Mouse (Mus musculus) limb, embryonic 13.5 days (tissue): Measurements from ENCODE around the gene Cux2. TPM values are rescaled to one million over a fixed set of nuclear protein-coding genes. Genes with fewer than 3 reads are reported as not detected.

Source experiments
- ATAC-seq: fragments of 200-750 bp; cut with Nextera tagmentation; 2 replicates; pipeline ENCODE4 v1.8.0; 2017; ENCODE audit warnings: low read depth, moderate number of reproducible peaks, moderate TSS enrichment; ENCODE audit not compliant: low FRiP score
- H3K27ac ChIP-seq: fragments of 300-500 bp; sonication (generic); 2 replicates; pipeline ENCODE4 v1.5.1; 2015; ENCODE audit warnings: inconsistent platforms, mild to moderate bottlenecking, moderate library complexity
- H3K27me3 ChIP-seq: fragments of 300-500 bp; sonication (generic); 2 replicates; pipeline ENCODE4 v1.6.1; 2015; ENCODE audit warnings: mild to moderate bottlenecking, inconsistent platforms
- H3K36me3 ChIP-seq: fragments of 300-500 bp; sonication (generic); 2 replicates; pipeline ENCODE4 v1.6.1; 2015; ENCODE audit warnings: inconsistent platforms, mild to moderate bottlenecking, moderate library complexity
- H3K4me1 ChIP-seq: fragments of 300-500 bp; sonication (generic); 2 replicates; pipeline ENCODE4 v1.6.1; 2015; ENCODE audit warnings: inconsistent platforms
- H3K4me2 ChIP-seq: fragments of 300-500 bp; sonication (generic); replicated peaks from 2 replicates; pipeline ENCODE4 v1.6.1; 2015; ENCODE audit warnings: inconsistent platforms, mild to moderate bottlenecking, moderate library complexity
- H3K4me3 ChIP-seq: fragments of 300-500 bp; sonication (generic); 2 replicates; pipeline ENCODE4 v1.5.1; 2015; ENCODE audit warnings: moderate library complexity, mild to moderate bottlenecking, inconsistent platforms
- H3K9ac ChIP-seq: fragments of 300-500 bp; sonication (generic); 2 replicates; pipeline ENCODE4 v1.6.1; 2015; ENCODE audit warnings: mild to moderate bottlenecking, inconsistent platforms
- H3K9me3 ChIP-seq: fragments of 300-500 bp; sonication (generic); 2 replicates; pipeline ENCODE4 v1.6.1; 2016; ENCODE audit warnings: inconsistent platforms
- WGBS: fragments of 180-500 bp; shearing (Covaris S2); methylation state at CpG from one replicate; pipeline ENCODE4 v1.1.7; 2015; 5-methylcytosine and 5-hydroxymethylcytosine counted together
- polyA plus RNA-seq: library from polyadenylated mRNA; unstranded; fragments of >200 nt; fragmentation: Nextera tagmentation; extraction: Ambion mirVana; gene quantifications from 2 replicates; pipeline ENCODE4 v1.2.1, GENCODE M21; 2015

Cux2 gene
- polyA plus RNA-seq, 1 experiment from 2014 or later, result 4.1 TPM

- H3K4me2 ChIP-seq, result no peak overlapping the region
- H3K27ac ChIP-seq, result no peak overlapping the region
- peaks cover 4% of the 10 kb centered on the region; the same call in 1 of the 2 replicates for H3K27me3 ChIP-seq
- peaks cover 8% of the 10 kb centered on the region; the same call in 1 of the 2 replicates for H3K36me3 ChIP-seq
- H3K9me3 ChIP-seq, result peaks cover 12% of the 10 kb centered on the region
- 0 out of 2 replicates have a peak, but pooled peaks have one; percentile 15 for ATAC-seq
- peaks cover 20% of the 10 kb centered on the region for H3K4me1 ChIP-seq
- H3K9ac ChIP-seq, result no peak overlapping the region
- 33% methylated on average over 19 of the region's 19 CpGs for WGBS
- H3K4me3 ChIP-seq, result no peak overlapping the region
Measured at GRCm38 (mm10) chr5:122032471-122033166, 17.3 kb downstream of the Cux2 start.

- H3K4me2 ChIP-seq, result no peak overlapping the region
- H3K36me3 ChIP-seq, result peaks cover under 1% of the 10 kb centered on the region; the same call in 1 of the 2 replicates
- WGBS, result 58% methylated on average over 12 of the region's 12 CpGs
- H3K27me3 ChIP-seq, result peaks cover 4% of the 10 kb centered on the region; the same call in 1 of the 2 replicates
- H3K27ac ChIP-seq, result no peak overlapping the region
- peaks cover 2% of the 10 kb centered on the region for H3K9me3 ChIP-seq
- no peak overlapping the region for H3K9ac ChIP-seq
- no peak overlapping the region for H3K4me3 ChIP-seq
- peaks cover 20% of the 10 kb centered on the region for H3K4me1 ChIP-seq
- no peak for ATAC-seq
Measured at GRCm38 (mm10) chr5:122031146-122031545, 18.8 kb downstream of the Cux2 start.

- Histone ChIP-seq H3K4me3 (no peak overlapping the region), H3K36me3 (no peaks in the 10 kb centered on the region), H3K27ac (no peak overlapping the region), H3K4me2 (no peak overlapping the region), H3K27me3 (peaks cover 4% of the 10 kb centered on the region; the same call in 1 of the 2 replicates), H3K4me1 (peaks cover 20% of the 10 kb centered on the region), H3K9ac (no peak overlapping the region), H3K9me3 (no peaks in the 10 kb centered on the region)
- 58% methylated on average over 11 of the region's 11 CpGs for WGBS
- ATAC-seq, result no peak
Measured at GRCm38 (mm10) chr5:122030640-122031039, 19.3 kb downstream of the Cux2 start.

- 83% methylated on average over 9 of the region's 9 CpGs for WGBS
- ATAC-seq, result no peak
- Histone ChIP-seq H3K4me2 (no peak overlapping the region), H3K36me3 (0 out of 2 replicates have a peak, but pooled peaks cover 6% of the 10 kb centered on the region), H3K9ac (no peak overlapping the region), H3K4me3 (no peak overlapping the region), H3K9me3 (peaks cover 12% of the 10 kb centered on the region), H3K27me3 (no peaks in the 10 kb centered on the region), H3K4me1 (peaks cover 4% of the 10 kb centered on the region; the same call in 1 of the 2 replicates), H3K27ac (no peak overlapping the region)
Measured at GRCm38 (mm10) chr5:122026771-122027170, 23.1 kb downstream of the Cux2 start.

- H3K27me3 ChIP-seq, result no peaks in the 10 kb centered on the region
- peaks cover 12% of the 10 kb centered on the region for H3K9me3 ChIP-seq
- no peak overlapping the region for H3K4me2 ChIP-seq
- no peak overlapping the region for H3K9ac ChIP-seq
- H3K4me1 ChIP-seq, result no peaks in the 10 kb centered on the region
- ATAC-seq, result no peak
- H3K36me3 ChIP-seq, result 0 out of 2 replicates have a peak, but pooled peaks cover 6% of the 10 kb centered on the region
- H3K27ac ChIP-seq, result no peak overlapping the region
- H3K4me3 ChIP-seq, result no peak overlapping the region
- WGBS, result 77% methylated on average over 7 of the region's 7 CpGs
Measured at GRCm38 (mm10) chr5:122026284-122026683, 23.6 kb downstream of the Cux2 start.

GRCm38 (mm10) chr5:122025117-122025516, 24.8 kb downstream of the Cux2 start:
- WGBS, result 93% methylated on average over 11 of the region's 11 CpGs
- Histone ChIP-seq H3K27ac (no peak overlapping the region), H3K27me3 (no peaks in the 10 kb centered on the region), H3K4me3 (no peak overlapping the region), H3K36me3 (0 out of 2 replicates have a peak, but pooled peaks cover 6% of the 10 kb centered on the region), H3K9ac (no peak overlapping the region), H3K4me1 (no peaks in the 10 kb centered on the region), H3K4me2 (no peak overlapping the region), H3K9me3 (peaks cover 12% of the 10 kb centered on the region)
- ATAC-seq, result no peak

- H3K36me3 ChIP-seq, result 0 out of 2 replicates have a peak, but pooled peaks cover 6% of the 10 kb centered on the region
- 80% methylated on average over 17 of the region's 17 CpGs for WGBS
- ATAC-seq, result no peak
Measured at GRCm38 (mm10) chr5:122019288-122019687, 30.6 kb downstream of the Cux2 start.

GRCm38 (mm10) chr5:122017778-122018177, 32.1 kb downstream of the Cux2 start:
- H3K27ac ChIP-seq, result no peak overlapping the region

More at GRCm38 (mm10) chr5:122019288-122019687, 30.6 kb downstream of the Cux2 start:
- no peaks in the 10 kb centered on the region; the same call in 1 of the 2 replicates for H3K27me3 ChIP-seq
- H3K27ac ChIP-seq, result no peak overlapping the region
- H3K4me2 ChIP-seq, result no peak overlapping the region
- no peak overlapping the region; the same call in 1 of the 2 replicates for H3K9ac ChIP-seq
- peaks cover 23% of the 10 kb centered on the region for H3K4me1 ChIP-seq
- H3K9me3 ChIP-seq, result peaks cover 12% of the 10 kb centered on the region
- no peak overlapping the region for H3K4me3 ChIP-seq

GRCm38 (mm10) chr5:122017269-122017668, 32.6 kb downstream of the Cux2 start:
- Histone ChIP-seq H3K4me2 (no peak overlapping the region), H3K9me3 (peaks cover 4% of the 10 kb centered on the region), H3K36me3 (0 out of 2 replicates have a peak, but pooled peaks cover 3% of the 10 kb centered on the region), H3K4me1 (peaks cover 31% of the 10 kb centered on the region), H3K9ac (0 out of 2 replicates have a peak overlapping the region, but pooled peaks have one; percentile 45), H3K4me3 (no peak overlapping the region), H3K27me3 (no peaks in the 10 kb centered on the region; the same call in 1 of the 2 replicates), H3K27ac (no peak overlapping the region)
- 64% methylated on average over 13 of the region's 13 CpGs for WGBS
- no peak for ATAC-seq

More at GRCm38 (mm10) chr5:122017778-122018177, 32.1 kb downstream of the Cux2 start:
- no peak overlapping the region for H3K4me2 ChIP-seq
- no peak for ATAC-seq
- peaks cover 31% of the 10 kb centered on the region for H3K4me1 ChIP-seq
- no peaks in the 10 kb centered on the region; the same call in 1 of the 2 replicates for H3K27me3 ChIP-seq
- 0 out of 2 replicates have a peak, but pooled peaks cover 6% of the 10 kb centered on the region for H3K36me3 ChIP-seq
- peaks cover 9% of the 10 kb centered on the region for H3K9me3 ChIP-seq
- no peak overlapping the region for H3K4me3 ChIP-seq
- 48% methylated on average over 9 of the region's 9 CpGs for WGBS
- H3K9ac ChIP-seq, result no peak overlapping the region

- no peaks in the 10 kb centered on the region; the same call in 1 of the 2 replicates for H3K9me3 ChIP-seq
- no peak for ATAC-seq
- H3K9ac ChIP-seq, result no peak overlapping the region
- no peaks in the 10 kb centered on the region for H3K36me3 ChIP-seq
- no peak overlapping the region for H3K27ac ChIP-seq
- H3K4me1 ChIP-seq, result peaks cover 31% of the 10 kb centered on the region
- H3K27me3 ChIP-seq, result no peaks in the 10 kb centered on the region; the same call in 1 of the 2 replicates
- WGBS, result 80% methylated on average over 6 of the region's 6 CpGs
- no peak overlapping the region for H3K4me2 ChIP-seq
- no peak overlapping the region for H3K4me3 ChIP-seq
Measured at GRCm38 (mm10) chr5:122016744-122017143, 33.2 kb downstream of the Cux2 start.

GRCm38 (mm10) chr5:122015149-122015548, 34.8 kb downstream of the Cux2 start:
- Histone ChIP-seq H3K27me3 (no peaks in the 10 kb centered on the region; the same call in 1 of the 2 replicates), H3K4me2 (no peak overlapping the region), H3K9me3 (no peaks in the 10 kb centered on the region), H3K9ac (no peak overlapping the region), H3K27ac (no peak overlapping the region), H3K4me1 (peaks cover 36% of the 10 kb centered on the region), H3K4me3 (no peak overlapping the region), H3K36me3 (no peaks in the 10 kb centered on the region)
- 62% methylated on average over 17 of the region's 17 CpGs for WGBS
- ATAC-seq, result no peak

GRCm38 (mm10) chr5:122014671-122015070, 35.2 kb downstream of the Cux2 start:
- no peak overlapping the region for H3K4me3 ChIP-seq
- H3K4me2 ChIP-seq, result no peak overlapping the region
- H3K27ac ChIP-seq, result no peak overlapping the region
- H3K9ac ChIP-seq, result no peak overlapping the region
- H3K36me3 ChIP-seq, result no peaks in the 10 kb centered on the region
- 69% methylated on average over 8 of the region's 8 CpGs for WGBS
- ATAC-seq, result no peak
- no peaks in the 10 kb centered on the region; the same call in 1 of the 2 replicates for H3K27me3 ChIP-seq
- no peaks in the 10 kb centered on the region for H3K9me3 ChIP-seq
- H3K4me1 ChIP-seq, result peaks cover 36% of the 10 kb centered on the region
